Mouse (Mus musculus): ENCODE measurements around the gene Ms4a6b. TPM values are rescaled to one million over a fixed set of nuclear protein-coding genes. Genes with fewer than 3 reads are reported as not detected.
"Not testable (repeated sequence)": the region's sequence is repeated elsewhere in the genome, so short reads cannot be mapped to it uniquely, and the experiment has no call there.

The Ms4a6b gene
- polyA plus RNA-seq, 1 experiment from 2014 or later = 2.5 TPM

GRCm38 (mm10) chr19:11513458-11513857, 2.9 kb upstream of the Ms4a6b start:
- no peak overlapping the region for H3K4me3 ChIP-seq (ENCODE audit: low read depth, low read length)
- WGBS (ENCODE audit: insufficient replicate concordance) = 29% methylated on average over 1 of the region's 1 CpGs
- H3K4me2 ChIP-seq (ENCODE audit: low read depth, low read length) = no peak overlapping the region
- H3K27me3 ChIP-seq (ENCODE audit: control insufficient read depth, insufficient read depth, low read depth, low read length) = no peaks in the 10 kb centered on the region
- H3K9ac ChIP-seq (ENCODE audit: low read depth, low read length) = no peak overlapping the region
- no peaks in the 10 kb centered on the region for H3K36me3 ChIP-seq (ENCODE audit: control insufficient read depth, insufficient read depth)
- no peaks in the 10 kb centered on the region for H3K4me1 ChIP-seq (ENCODE audit: control insufficient read depth, low read depth, low read length)
- H3K27ac ChIP-seq (ENCODE audit: low read length) = no peak overlapping the region
- no peaks in the 10 kb centered on the region for H3K9me3 ChIP-seq (replicated peaks; ENCODE audit: control insufficient read depth, low read length)
- no peak for ATAC-seq (ENCODE audit: low read depth)

- Histone ChIP-seq H3K36me3 (ENCODE audit: control insufficient read depth, insufficient read depth) (no peaks in the 10 kb centered on the region), H3K9ac (ENCODE audit: low read depth, low read length) (no peak overlapping the region), H3K4me3 (ENCODE audit: low read depth, low read length) (no peak overlapping the region), H3K9me3 (replicated peaks; ENCODE audit: control insufficient read depth, low read length) (no peaks in the 10 kb centered on the region), H3K27me3 (ENCODE audit: control insufficient read depth, insufficient read depth, low read depth, low read length) (no peaks in the 10 kb centered on the region), H3K4me1 (ENCODE audit: control insufficient read depth, low read depth, low read length) (no peaks in the 10 kb centered on the region), H3K27ac (ENCODE audit: low read length) (no peak overlapping the region), H3K4me2 (ENCODE audit: low read depth, low read length) (no peak overlapping the region)
- WGBS (ENCODE audit: insufficient replicate concordance) = 21% methylated on average over 4 of the region's 4 CpGs
- ATAC-seq (ENCODE audit: low read depth) = no peak
Observed at GRCm38 (mm10) chr19:11516845-11517244, 533 bp downstream of the Ms4a6b start.

GRCm38 (mm10) chr19:11517373-11517772, 1.1 kb downstream of the Ms4a6b start:
- H3K4me3 ChIP-seq (ENCODE audit: low read depth, low read length); H3K36me3 ChIP-seq (ENCODE audit: control insufficient read depth, insufficient read depth); H3K4me2 ChIP-seq (ENCODE audit: low read depth, low read length); H3K27ac ChIP-seq (ENCODE audit: low read length); H3K27me3 ChIP-seq (ENCODE audit: control insufficient read depth, insufficient read depth, low read depth, low read length); H3K9ac ChIP-seq (ENCODE audit: low read depth, low read length); ATAC-seq (ENCODE audit: low read depth); H3K4me1 ChIP-seq (ENCODE audit: control insufficient read depth, low read depth, low read length); H3K9me3 ChIP-seq (replicated peaks; ENCODE audit: control insufficient read depth, low read length): not testable (repeated sequence)
- 8% methylated on average over 1 of the region's 1 CpGs for WGBS (ENCODE audit: insufficient replicate concordance)

- not testable (repeated sequence) for H3K9me3 ChIP-seq (replicated peaks; ENCODE audit: control insufficient read depth, low read length)
Observed at GRCm38 (mm10) chr19:11518356-11518755, 2.0 kb downstream of the Ms4a6b start.

GRCm38 (mm10) chr19:11520146-11520545, 3.8 kb downstream of the Ms4a6b start:
- H3K9me3 ChIP-seq (replicated peaks; ENCODE audit: control insufficient read depth, low read length) = no peaks in the 10 kb centered on the region
- 56% methylated on average over 3 of the region's 3 CpGs for WGBS (ENCODE audit: insufficient replicate concordance)
- no peak overlapping the region for H3K4me2 ChIP-seq (ENCODE audit: low read depth, low read length)
- H3K27ac ChIP-seq (ENCODE audit: low read length) = no peak overlapping the region
- no peaks in the 10 kb centered on the region for H3K36me3 ChIP-seq (ENCODE audit: control insufficient read depth, insufficient read depth)
- ATAC-seq (ENCODE audit: low read depth) = no peak
- no peak overlapping the region for H3K4me3 ChIP-seq (ENCODE audit: low read depth, low read length)
- H3K4me1 ChIP-seq (ENCODE audit: control insufficient read depth, low read depth, low read length) = no peaks in the 10 kb centered on the region
- no peak overlapping the region for H3K9ac ChIP-seq (ENCODE audit: low read depth, low read length)
- H3K27me3 ChIP-seq (ENCODE audit: control insufficient read depth, insufficient read depth, low read depth, low read length) = no peaks in the 10 kb centered on the region

More at GRCm38 (mm10) chr19:11518356-11518755, 2.0 kb downstream of the Ms4a6b start:
- not testable (repeated sequence) for H3K4me1 ChIP-seq (ENCODE audit: control insufficient read depth, low read depth, low read length); H3K4me2 ChIP-seq (ENCODE audit: low read depth, low read length); H3K27me3 ChIP-seq (ENCODE audit: control insufficient read depth, insufficient read depth, low read depth, low read length); ATAC-seq (ENCODE audit: low read depth); H3K9ac ChIP-seq (ENCODE audit: low read depth, low read length); H3K36me3 ChIP-seq (ENCODE audit: control insufficient read depth, insufficient read depth); H3K4me3 ChIP-seq (ENCODE audit: low read depth, low read length); H3K27ac ChIP-seq (ENCODE audit: low read length)
- WGBS (ENCODE audit: insufficient replicate concordance) = 26% methylated on average over 2 of the region's 2 CpGs

- H3K4me2 ChIP-seq (ENCODE audit: low read depth, low read length) = no peak overlapping the region
- no peak overlapping the region for H3K27ac ChIP-seq (ENCODE audit: low read length)
- H3K4me3 ChIP-seq (ENCODE audit: low read depth, low read length) = no peak overlapping the region
- H3K9ac ChIP-seq (ENCODE audit: low read depth, low read length) = no peak overlapping the region
- H3K36me3 ChIP-seq (ENCODE audit: control insufficient read depth, insufficient read depth) = no peaks in the 10 kb centered on the region
- H3K4me1 ChIP-seq (ENCODE audit: control insufficient read depth, low read depth, low read length) = no peaks in the 10 kb centered on the region
- 83% methylated on average over 1 of the region's 1 CpGs for WGBS (ENCODE audit: insufficient replicate concordance)
- no peaks in the 10 kb centered on the region for H3K9me3 ChIP-seq (replicated peaks; ENCODE audit: control insufficient read depth, low read length)
- H3K27me3 ChIP-seq (ENCODE audit: control insufficient read depth, insufficient read depth, low read depth, low read length) = no peaks in the 10 kb centered on the region
- ATAC-seq (ENCODE audit: low read depth) = no peak
Observed at GRCm38 (mm10) chr19:11533421-11533820, 17.1 kb downstream of the Ms4a6b start.

GRCm38 (mm10) chr19:11533888-11534445, 17.7 kb downstream of the Ms4a6b start:
- Histone ChIP-seq H3K27ac (ENCODE audit: low read length) (no peak overlapping the region), H3K4me1 (ENCODE audit: control insufficient read depth, low read depth, low read length) (no peaks in the 10 kb centered on the region), H3K27me3 (ENCODE audit: control insufficient read depth, insufficient read depth, low read depth, low read length) (no peaks in the 10 kb centered on the region), H3K4me2 (ENCODE audit: low read depth, low read length) (no peak overlapping the region), H3K36me3 (ENCODE audit: control insufficient read depth, insufficient read depth) (no peaks in the 10 kb centered on the region), H3K9me3 (replicated peaks; ENCODE audit: control insufficient read depth, low read length) (no peaks in the 10 kb centered on the region), H3K4me3 (ENCODE audit: low read depth, low read length) (no peak overlapping the region), H3K9ac (ENCODE audit: low read depth, low read length) (no peak overlapping the region)
- 42% methylated on average over 2 of the region's 2 CpGs for WGBS (ENCODE audit: insufficient replicate concordance)
- ATAC-seq (ENCODE audit: low read depth) = no peak

- no peak for ATAC-seq (ENCODE audit: low read depth)
- 17% methylated on average over 7 of the region's 7 CpGs for WGBS (ENCODE audit: insufficient replicate concordance)
- Histone ChIP-seq H3K4me2 (ENCODE audit: low read depth, low read length) (no peak within 1 kb of the TSS), H3K27ac (ENCODE audit: low read length) (no peak within 1 kb of the TSS), H3K9me3 (replicated peaks; ENCODE audit: control insufficient read depth, low read length) (no peaks in the 10 kb centered on the region), H3K4me3 (ENCODE audit: low read depth, low read length) (no peak within 1 kb of the TSS), H3K9ac (ENCODE audit: low read depth, low read length) (no peak within 1 kb of the TSS), H3K4me1 (ENCODE audit: control insufficient read depth, low read depth, low read length) (no peaks in the 10 kb centered on the region), H3K27me3 (ENCODE audit: control insufficient read depth, insufficient read depth, low read depth, low read length) (no peaks in the 10 kb centered on the region), H3K36me3 (ENCODE audit: control insufficient read depth, insufficient read depth) (no peaks in the 10 kb centered on the region)
Observed at GRCm38 (mm10) chr19:11536593-11536992, 20.3 kb downstream of the Ms4a6b start, which contains the start of gene Ms4a4d. TSS of gene Ms4a4d (plus strand) at chr19:11536801.

GRCm38 (mm10) chr19:11537336-11537735, 21.0 kb downstream of the Ms4a6b start:
- no peak for ATAC-seq (ENCODE audit: low read depth)

More at GRCm38 (mm10) chr19:11537336-11537735, 21.0 kb downstream of the Ms4a6b start:
- no peaks in the 10 kb centered on the region for H3K27me3 ChIP-seq (ENCODE audit: control insufficient read depth, insufficient read depth, low read depth, low read length)
- H3K36me3 ChIP-seq (ENCODE audit: control insufficient read depth, insufficient read depth) = no peaks in the 10 kb centered on the region
- H3K9ac ChIP-seq (ENCODE audit: low read depth, low read length) = no peak overlapping the region
- H3K4me2 ChIP-seq (ENCODE audit: low read depth, low read length) = no peak overlapping the region
- 28% methylated on average over 2 of the region's 2 CpGs for WGBS (ENCODE audit: insufficient replicate concordance)
- H3K4me1 ChIP-seq (ENCODE audit: control insufficient read depth, low read depth, low read length) = no peaks in the 10 kb centered on the region
- no peak overlapping the region for H3K27ac ChIP-seq (ENCODE audit: low read length)
- H3K9me3 ChIP-seq (replicated peaks; ENCODE audit: control insufficient read depth, low read length) = no peaks in the 10 kb centered on the region
- no peak overlapping the region for H3K4me3 ChIP-seq (ENCODE audit: low read depth, low read length)
